Mouse (Mus musculus): ENCODE results near the gene Arpc1b. TPM values are rescaled to one million over a fixed set of nuclear protein-coding genes. Genes with fewer than 3 reads are reported as not detected.
"Not testable (repeated sequence)": the region's sequence is repeated elsewhere in the genome, so short reads cannot be mapped to it uniquely, and the experiment has no call there.

Gene Arpc1b
- polyA plus RNA-seq (2015; fragmentation: Nextera tagmentation; extraction: Ambion mirVana) = 359 and 378 TPM in 2 replicates

- H3K4me1 ChIP-seq = peaks cover 41% of the 10 kb centered on the region
- no peaks in the 10 kb centered on the region for H3K27me3 ChIP-seq
- 0% methylated on average over 51 of the region's 53 CpGs for WGBS
Measured at GRCm38 (mm10) chr5:145114071-145114605, at the start of gene Arpc1b. Gene Arpc1b, plus strand, starts transcription at chr5:145114215.

GRCm38 (mm10) chr5:145064765-145065340, 49.2 kb upstream of the Arpc1b start:
- ATAC-seq (ENCODE audit: borderline replicate concordance, extremely low read depth, low FRiP score, low TSS enrichment) = no peak
- Histone ChIP-seq H3K9me3 (no peaks in the 10 kb centered on the region), H3K4me3 (no peak overlapping the region), H3K27ac (no peak overlapping the region), H3K4me1 (no peaks in the 10 kb centered on the region), H3K36me3 (no peaks in the 10 kb centered on the region), H3K4me2 (no peak overlapping the region), H3K27me3 (no peaks in the 10 kb centered on the region), H3K9ac (no peak overlapping the region)
- WGBS = 93% methylated on average over 1 of the region's 1 CpGs

More at GRCm38 (mm10) chr5:145114071-145114605, at the start of gene Arpc1b:
- H3K9me3 ChIP-seq = 0 out of 2 replicates have a peak, but pooled peaks cover under 1% of the 10 kb centered on the region
- peak; percentile 83 for ATAC-seq (ENCODE audit: borderline replicate concordance, extremely low read depth, low FRiP score, low TSS enrichment)
- peak within 1 kb of the TSS; percentile 56 for H3K27ac ChIP-seq
- peaks cover 17% of the 10 kb centered on the region for H3K36me3 ChIP-seq
- H3K4me2 ChIP-seq = peak within 1 kb of the TSS; percentile 89
- H3K9ac ChIP-seq = peak within 1 kb of the TSS; percentile 70
- peak within 1 kb of the TSS; percentile 83 for H3K4me3 ChIP-seq

GRCm38 (mm10) chr5:145068863-145069262, 45.2 kb upstream of the Arpc1b start:
- no peak for ATAC-seq (ENCODE audit: borderline replicate concordance, extremely low read depth, low FRiP score, low TSS enrichment)
- 40% methylated on average over 3 of the region's 3 CpGs for WGBS
- H3K4me2 ChIP-seq = no peak overlapping the region

GRCm38 (mm10) chr5:145069707-145070106, 44.3 kb upstream of the Arpc1b start:
- H3K4me3 ChIP-seq = no peak overlapping the region
- H3K4me2 ChIP-seq = no peak overlapping the region
- ATAC-seq (ENCODE audit: borderline replicate concordance, extremely low read depth, low FRiP score, low TSS enrichment) = no peak
- H3K9ac ChIP-seq = no peak overlapping the region
- no peaks in the 10 kb centered on the region for H3K4me1 ChIP-seq
- under 1% methylated on average over 5 of the region's 5 CpGs for WGBS
- H3K27ac ChIP-seq = no peak overlapping the region
- H3K36me3 ChIP-seq = no peaks in the 10 kb centered on the region
- H3K27me3 ChIP-seq = no peaks in the 10 kb centered on the region
- H3K9me3 ChIP-seq = no peaks in the 10 kb centered on the region

More at GRCm38 (mm10) chr5:145068863-145069262, 45.2 kb upstream of the Arpc1b start:
- Histone ChIP-seq H3K27ac (no peak overlapping the region), H3K27me3 (no peaks in the 10 kb centered on the region), H3K4me1 (no peaks in the 10 kb centered on the region), H3K36me3 (no peaks in the 10 kb centered on the region), H3K9ac (no peak overlapping the region), H3K9me3 (no peaks in the 10 kb centered on the region), H3K4me3 (no peak overlapping the region)

GRCm38 (mm10) chr5:145071342-145071741, 42.7 kb upstream of the Arpc1b start:
- H3K9me3 ChIP-seq = no peaks in the 10 kb centered on the region
- 41% methylated on average over 6 of the region's 6 CpGs for WGBS
- ATAC-seq (ENCODE audit: borderline replicate concordance, extremely low read depth, low FRiP score, low TSS enrichment) = no peak
- no peak overlapping the region for H3K4me2 ChIP-seq
- H3K4me1 ChIP-seq = no peaks in the 10 kb centered on the region
- H3K27ac ChIP-seq = no peak overlapping the region
- no peak overlapping the region for H3K9ac ChIP-seq
- H3K4me3 ChIP-seq = no peak overlapping the region
- H3K27me3 ChIP-seq = no peaks in the 10 kb centered on the region
- no peaks in the 10 kb centered on the region for H3K36me3 ChIP-seq

GRCm38 (mm10) chr5:145075081-145075480, 38.9 kb upstream of the Arpc1b start:
- no peak overlapping the region for H3K4me3 ChIP-seq
- H3K9me3 ChIP-seq = no peaks in the 10 kb centered on the region
- H3K4me2 ChIP-seq = no peak overlapping the region
- 51% methylated on average over 3 of the region's 3 CpGs for WGBS
- no peaks in the 10 kb centered on the region for H3K27me3 ChIP-seq
- H3K36me3 ChIP-seq = no peaks in the 10 kb centered on the region
- H3K9ac ChIP-seq = no peak overlapping the region
- no peak overlapping the region for H3K27ac ChIP-seq
- no peaks in the 10 kb centered on the region for H3K4me1 ChIP-seq
- ATAC-seq (ENCODE audit: borderline replicate concordance, extremely low read depth, low FRiP score, low TSS enrichment) = no peak

- Histone ChIP-seq H3K4me2 (no peak overlapping the region), H3K9ac (no peak overlapping the region), H3K27me3 (no peaks in the 10 kb centered on the region), H3K9me3 (no peaks in the 10 kb centered on the region), H3K4me3 (no peak overlapping the region), H3K4me1 (peaks cover 9% of the 10 kb centered on the region), H3K27ac (no peak overlapping the region), H3K36me3 (0 out of 2 replicates have a peak, but pooled peaks cover 5% of the 10 kb centered on the region)
- ATAC-seq (ENCODE audit: borderline replicate concordance, extremely low read depth, low FRiP score, low TSS enrichment) = no peak
- 74% methylated on average over 10 of the region's 10 CpGs for WGBS
Measured at GRCm38 (mm10) chr5:145081866-145082613, 32.0 kb upstream of the Arpc1b start.

GRCm38 (mm10) chr5:145083201-145083600, 30.8 kb upstream of the Arpc1b start:
- H3K27me3 ChIP-seq, H3K36me3 ChIP-seq, H3K9me3 ChIP-seq, H3K4me1 ChIP-seq: not testable (repeated sequence)
- peak overlapping the region; percentile 82 for H3K4me2 ChIP-seq
- peak; percentile 19; the same call in 1 of the 2 replicates for ATAC-seq (ENCODE audit: borderline replicate concordance, extremely low read depth, low FRiP score, low TSS enrichment)
- 0 out of 2 replicates have a peak overlapping the region, but pooled peaks have one; percentile 38 for H3K27ac ChIP-seq
- WGBS = 49% methylated on average over 6 of the region's 6 CpGs
- peak overlapping the region; percentile 92 for H3K4me3 ChIP-seq
- H3K9ac ChIP-seq = peak overlapping the region; percentile 87; the same call in 1 of the 2 replicates

GRCm38 (mm10) chr5:145083632-145084451, 30.2 kb upstream of the Arpc1b start, which contains the start of the genes Arpc1a and Kpna7:
Gene Arpc1a, plus strand, starts transcription at chr5:145083830.
Gene Kpna7, minus strand, starts transcription at chr5:145084030.
- peak within 1 kb of the TSS; percentile 56; the same call in 1 of the 2 replicates for H3K27ac ChIP-seq
- H3K9me3 ChIP-seq = no peaks in the 10 kb centered on the region
- under 1% methylated on average over 54 of the region's 54 CpGs for WGBS
- H3K36me3 ChIP-seq = 0 out of 2 replicates have a peak, but pooled peaks cover 13% of the 10 kb centered on the region
- H3K4me2 ChIP-seq = peak within 1 kb of the TSS; percentile 82
- ATAC-seq (ENCODE audit: borderline replicate concordance, extremely low read depth, low FRiP score, low TSS enrichment) = peak; percentile 96
- H3K9ac ChIP-seq = peak within 1 kb of the TSS; percentile 87
- no peaks in the 10 kb centered on the region for H3K27me3 ChIP-seq
- H3K4me3 ChIP-seq = peak within 1 kb of the TSS; percentile 92
- peaks cover 9% of the 10 kb centered on the region for H3K4me1 ChIP-seq

GRCm38 (mm10) chr5:145084822-145085221, 29.2 kb upstream of the Arpc1b start:
- H3K27me3 ChIP-seq = no peaks in the 10 kb centered on the region
- H3K27ac ChIP-seq = no peak overlapping the region
- 52% methylated on average over 2 of the region's 2 CpGs for WGBS
- H3K4me2 ChIP-seq = peak overlapping the region; percentile 82
- H3K9ac ChIP-seq = peak overlapping the region; percentile 87
- ATAC-seq (ENCODE audit: borderline replicate concordance, extremely low read depth, low FRiP score, low TSS enrichment) = no peak
- 0 out of 2 replicates have a peak, but pooled peaks cover 14% of the 10 kb centered on the region for H3K36me3 ChIP-seq
- no peaks in the 10 kb centered on the region for H3K9me3 ChIP-seq
- peaks cover 9% of the 10 kb centered on the region for H3K4me1 ChIP-seq
- peak overlapping the region; percentile 92 for H3K4me3 ChIP-seq

GRCm38 (mm10) chr5:145088186-145088585, 25.8 kb upstream of the Arpc1b start:
- Histone ChIP-seq H3K27ac (no peak overlapping the region), H3K4me3 (no peak overlapping the region), H3K4me1 (peaks cover 9% of the 10 kb centered on the region), H3K27me3 (no peaks in the 10 kb centered on the region), H3K36me3 (peaks cover 33% of the 10 kb centered on the region), H3K9me3 (no peaks in the 10 kb centered on the region), H3K4me2 (no peak overlapping the region), H3K9ac (no peak overlapping the region)
- 95% methylated on average over 2 of the region's 2 CpGs for WGBS
- no peak for ATAC-seq (ENCODE audit: borderline replicate concordance, extremely low read depth, low FRiP score, low TSS enrichment)

Data from lung, embryonic 15.5 days (tissue).